Mouse (Mus musculus): Measurements from ENCODE around the gene Adap2.

DNA sequence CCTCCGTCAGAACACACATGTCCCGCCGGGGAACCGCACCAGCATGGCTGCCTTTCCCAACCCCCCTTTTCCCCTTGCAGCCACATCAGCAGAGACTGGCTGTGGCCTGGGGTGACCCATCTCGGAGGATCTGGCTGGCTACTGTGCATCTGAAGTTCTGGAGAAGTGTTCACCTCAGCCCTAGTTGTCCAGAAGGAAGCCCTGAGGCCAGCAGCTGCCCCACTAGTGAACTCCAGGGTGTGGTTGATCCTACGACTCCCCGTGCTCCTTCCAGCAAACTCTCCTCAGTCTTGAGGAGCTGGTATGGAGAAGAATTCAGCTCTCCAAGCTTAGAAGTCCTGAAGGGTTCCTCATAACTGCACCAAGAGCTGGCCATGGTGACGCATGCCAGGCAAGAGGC is 24.4 kb downstream of the Adap2 start:
- TF ChIP-seq CTCF (IDR thresholded peaks at IDR 0.05; ENCODE audit: borderline replicate concordance, control insufficient read depth, extremely low read depth, insufficient read depth, low read length, poor library complexity) (no peak), POLR2A (IDR thresholded peaks at IDR 0.05; ENCODE audit: control insufficient read depth, extremely low read depth, insufficient read depth, low read length, poor library complexity) (no peak)

Data from thymus, adult 2 months (tissue).